Mouse (Mus musculus) gastrocnemius, postnatal 14 days (tissue): ENCODE results near the gene Arhgef3. TPM values are rescaled to one million over a fixed set of nuclear protein-coding genes. Genes with fewer than 3 reads are reported as not detected.

Experiments
- DNase-seq: peaks from one replicate; pipeline ENCODE4 v3.0.0; 2021; ENCODE audit warnings: mixed read lengths
- intact Hi-C: fragments of 180-260 bp; cut with DNase I; formaldehyde crosslinking; loops from one replicate; pipeline ENCODE4 v1.15.1; 2025; ENCODE audit warnings: low total_unique reads
- total RNA-seq, 2 experiments: library from RNA; stranded (reverse); gene quantifications; 2 replicates each; pipeline ENCODE4 v1.2.3; 2021

Gene Arhgef3
- total RNA-seq, 2 experiments from 2014 or later, result 15.1 to 15.8 TPM

GRCm38 (mm10) chr14:27211743-27212445 is 97.2 kb downstream of the Arhgef3 start:
- intact Hi-C loops, result no loop called here

GRCm38 (mm10) chr14:27214232-27214631 is 99.5 kb downstream of the Arhgef3 start:
- intact Hi-C loops, result no loop called here
- DNase-seq, result no peak

More at GRCm38 (mm10) chr14:27211743-27212445, 97.2 kb downstream of the Arhgef3 start:
- no peak for DNase-seq

- DNase-seq, result no peak
- intact Hi-C loops, result no loop called here
Measured at GRCm38 (mm10) chr14:27219668-27220067, 105.0 kb downstream of the Arhgef3 start.

- intact Hi-C loops, result no loop called here
- DNase-seq, result no peak
Measured at GRCm38 (mm10) chr14:27220297-27220696, 105.6 kb downstream of the Arhgef3 start.

GRCm38 (mm10) chr14:27224636-27225035 is 109.9 kb downstream of the Arhgef3 start:
- DNase-seq, result no peak
- intact Hi-C loops, result no loop called here

- intact Hi-C loops, result no loop called here
- no peak for DNase-seq
Measured at GRCm38 (mm10) chr14:27226288-27226687, 111.6 kb downstream of the Arhgef3 start.

- no peak for DNase-seq
- intact Hi-C loops, result no loop called here
Measured at GRCm38 (mm10) chr14:27228288-27228687, 113.6 kb downstream of the Arhgef3 start.

GRCm38 (mm10) chr14:27228941-27229371 is 114.3 kb downstream of the Arhgef3 start:
- intact Hi-C loops, result no loop called here
- no peak for DNase-seq

- no peak for DNase-seq
- intact Hi-C loops, result no loop called here
Measured at GRCm38 (mm10) chr14:27229441-27230147, 114.9 kb downstream of the Arhgef3 start.

GRCm38 (mm10) chr14:27230262-27231022 is 115.7 kb downstream of the Arhgef3 start:
- intact Hi-C loops, result no loop called here
- DNase-seq, result peak; percentile 32

- DNase-seq, result no peak
- intact Hi-C loops, result no loop called here
Measured at GRCm38 (mm10) chr14:27231506-27231905, 116.8 kb downstream of the Arhgef3 start.

- intact Hi-C loops, result no loop called here
- no peak for DNase-seq
Measured at GRCm38 (mm10) chr14:27231974-27232780, 117.5 kb downstream of the Arhgef3 start.

- no peak for DNase-seq
- intact Hi-C loops, result no loop called here
Measured at GRCm38 (mm10) chr14:27233056-27233455, 118.4 kb downstream of the Arhgef3 start.

GRCm38 (mm10) chr14:27233656-27234055 is 119.0 kb downstream of the Arhgef3 start:
- no peak for DNase-seq

GRCm38 (mm10) chr14:27234270-27234840 is 119.7 kb downstream of the Arhgef3 start:
- intact Hi-C loops, result no loop called here
- DNase-seq, result no peak

More at GRCm38 (mm10) chr14:27233656-27234055, 119.0 kb downstream of the Arhgef3 start:
- intact Hi-C loops, result no loop called here

- DNase-seq, result no peak
- intact Hi-C loops, result no loop called here
Measured at GRCm38 (mm10) chr14:27235897-27236553, 121.3 kb downstream of the Arhgef3 start.

GRCm38 (mm10) chr14:27237522-27238187 is 123.0 kb downstream of the Arhgef3 start:
- peak; percentile 20 for DNase-seq
- intact Hi-C loops, result no loop called here

- intact Hi-C loops, result no loop called here
- no peak for DNase-seq
Measured at GRCm38 (mm10) chr14:27238600-27239118, 124.0 kb downstream of the Arhgef3 start.
